Mouse (Mus musculus) brain, embryonic 18.5 days (tissue): Measurements from ENCODE around the gene Gm3625.

ENCODE experiments used
- DNase-seq: peaks from one replicate; pipeline ENCODE4 v3.0.0-alpha.2; 2012; ENCODE audit warnings: low read depth, low spot score

Gm3625 gene

DNA sequence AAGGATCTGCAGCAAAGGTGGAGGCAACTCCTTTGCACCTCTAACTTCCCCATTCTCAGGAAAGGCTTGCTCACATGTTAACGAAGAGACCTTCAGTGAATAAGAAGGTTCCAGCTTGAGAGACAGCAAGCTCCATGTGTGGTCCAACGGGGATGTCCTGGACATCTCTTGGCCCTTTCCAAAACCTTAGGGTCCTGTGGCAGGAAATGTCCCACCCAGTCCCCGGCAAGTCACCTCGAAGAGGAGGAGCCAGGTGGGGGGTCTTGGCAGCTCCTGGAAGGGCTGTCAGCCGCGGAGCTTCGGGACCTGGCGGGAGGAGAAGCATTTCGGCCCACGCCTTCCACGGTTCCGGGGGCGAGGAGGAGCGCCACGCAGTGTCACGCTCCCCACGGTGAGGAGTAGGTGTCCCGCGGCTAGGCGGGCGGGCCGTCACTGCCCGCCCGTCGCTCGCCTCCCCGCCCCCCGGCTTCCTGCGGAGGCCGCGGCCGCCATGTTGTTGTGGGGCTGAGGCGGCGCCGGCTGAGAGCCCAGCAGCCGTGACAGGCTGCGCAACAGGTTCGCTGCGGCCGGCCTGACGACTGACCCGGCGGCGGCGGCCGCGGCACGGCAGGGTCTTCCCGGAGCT is at the start of gene Gm3625, which contains the start of gene Itsn2:
TSS of gene Gm3625 (minus strand) at position 387 of the 625 bp plus-strand sequence.
TSS of gene Itsn2 (plus strand) at position 98 of the 625 bp plus-strand sequence.
- DNase-seq: no peak

GRCm38 (mm10) chr12:4640737-4641136 is 48.0 kb upstream of the Gm3625 start:
- DNase-seq: no peak

GRCm38 (mm10) chr12:4638438-4638837 is 45.7 kb upstream of the Gm3625 start:
- DNase-seq: no peak

DNA sequence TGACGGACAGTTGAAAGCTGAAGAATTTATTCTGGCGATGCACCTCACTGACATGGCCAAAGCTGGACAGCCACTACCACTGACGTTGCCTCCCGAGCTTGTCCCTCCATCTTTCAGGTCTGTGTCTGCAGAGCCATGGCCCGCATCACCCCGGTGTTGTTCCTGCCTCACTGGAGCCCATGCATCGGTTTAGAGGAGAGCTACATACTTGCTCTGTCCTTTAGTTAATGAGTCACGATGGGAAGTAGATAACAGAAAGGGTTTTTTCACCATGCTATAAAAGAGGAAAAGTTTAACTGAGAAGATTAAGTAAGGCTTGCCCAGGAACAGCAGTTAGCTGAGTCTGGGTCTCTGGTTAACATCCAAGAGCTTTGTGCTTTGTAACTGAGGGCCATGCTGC is 40.2 kb upstream of the Gm3625 start:
- no peak for DNase-seq

DNA sequence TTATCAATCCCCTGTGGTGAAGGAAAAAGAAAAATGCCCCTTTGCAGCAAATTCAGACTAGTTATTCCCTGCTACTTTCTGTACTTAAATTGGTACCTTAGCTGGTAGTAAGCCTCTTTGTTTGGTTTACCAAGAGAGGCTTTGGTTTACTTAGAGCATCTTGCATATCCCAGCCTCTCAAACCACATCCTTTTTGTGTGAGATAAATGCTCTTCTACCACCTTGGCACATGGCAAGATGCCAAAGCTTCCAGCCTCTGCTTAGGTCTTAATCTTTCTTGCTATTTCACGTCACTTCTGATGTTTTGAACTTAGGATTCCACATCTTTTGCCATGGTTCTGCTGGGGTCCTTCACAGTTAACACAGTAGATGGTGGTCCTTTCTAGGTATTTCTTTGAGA is 31.5 kb upstream of the Gm3625 start:
- no peak for DNase-seq

- no peak for DNase-seq
Observed at GRCm38 (mm10) chr12:4614722-4615121, 22.0 kb upstream of the Gm3625 start.

DNA sequence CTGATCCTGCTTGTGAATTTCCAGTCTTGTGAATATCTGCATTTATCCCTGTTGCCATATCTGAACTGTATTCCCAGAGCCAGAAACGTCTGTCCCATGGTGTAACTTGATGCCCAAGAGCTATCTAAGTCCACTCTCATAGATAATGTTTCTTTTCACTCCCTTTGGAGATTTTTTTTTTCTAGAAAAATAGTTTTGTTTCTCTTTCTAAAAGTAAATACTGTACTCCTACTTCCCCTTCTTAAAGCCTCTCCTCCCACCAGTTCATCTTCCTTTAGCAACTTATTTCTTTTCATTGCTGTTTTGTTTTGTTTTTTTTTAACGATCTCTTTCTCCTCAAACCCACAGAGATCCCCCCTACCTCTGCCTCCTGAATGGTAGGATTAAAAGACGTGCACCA is 13.9 kb upstream of the Gm3625 start:
- no peak for DNase-seq

GRCm38 (mm10) chr12:4599713-4600112 is 7.0 kb upstream of the Gm3625 start:
- no peak for DNase-seq

DNA sequence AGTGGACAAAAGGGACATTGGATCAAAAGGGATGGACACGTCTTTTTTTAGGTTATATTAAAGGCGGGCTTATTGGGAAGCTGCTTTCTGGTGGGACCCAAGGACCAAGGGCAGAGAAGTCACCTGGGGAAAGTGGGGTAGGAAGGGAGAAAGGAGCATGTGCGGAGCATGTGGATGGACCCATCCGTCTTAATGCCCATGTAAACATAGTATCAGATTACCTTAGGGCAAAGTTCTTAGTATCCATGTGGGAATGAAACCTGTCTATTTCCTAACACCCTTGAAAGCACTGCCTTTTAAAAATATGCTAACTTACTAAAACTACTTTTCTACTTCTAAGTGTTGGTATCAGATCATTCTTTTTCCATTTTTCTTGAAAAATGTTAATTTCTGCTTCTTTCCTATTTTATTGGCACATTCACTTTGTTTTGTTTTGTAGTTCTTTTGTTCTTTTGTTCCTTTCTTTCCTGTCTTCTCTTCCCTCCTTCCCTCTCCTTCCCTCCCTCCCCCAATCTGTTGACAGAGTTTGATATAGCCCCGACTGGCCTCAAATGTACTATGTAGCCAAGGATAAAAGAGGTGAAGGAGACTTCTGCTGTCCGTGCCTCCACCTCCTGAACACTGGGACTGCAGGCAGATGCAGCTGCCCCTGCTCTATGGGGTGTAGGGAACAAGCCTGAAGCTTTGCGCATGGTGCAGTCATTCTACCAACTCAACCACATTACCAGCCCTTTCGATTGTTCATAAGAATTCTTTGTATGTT is 6.1 kb upstream of the Gm3625 start:
- no peak for DNase-seq

- DNase-seq: no peak
Observed at GRCm38 (mm10) chr12:4595055-4595454, 2.3 kb upstream of the Gm3625 start.

GRCm38 (mm10) chr12:4593930-4594391 is 1.2 kb upstream of the Gm3625 start:
- no peak for DNase-seq

DNA sequence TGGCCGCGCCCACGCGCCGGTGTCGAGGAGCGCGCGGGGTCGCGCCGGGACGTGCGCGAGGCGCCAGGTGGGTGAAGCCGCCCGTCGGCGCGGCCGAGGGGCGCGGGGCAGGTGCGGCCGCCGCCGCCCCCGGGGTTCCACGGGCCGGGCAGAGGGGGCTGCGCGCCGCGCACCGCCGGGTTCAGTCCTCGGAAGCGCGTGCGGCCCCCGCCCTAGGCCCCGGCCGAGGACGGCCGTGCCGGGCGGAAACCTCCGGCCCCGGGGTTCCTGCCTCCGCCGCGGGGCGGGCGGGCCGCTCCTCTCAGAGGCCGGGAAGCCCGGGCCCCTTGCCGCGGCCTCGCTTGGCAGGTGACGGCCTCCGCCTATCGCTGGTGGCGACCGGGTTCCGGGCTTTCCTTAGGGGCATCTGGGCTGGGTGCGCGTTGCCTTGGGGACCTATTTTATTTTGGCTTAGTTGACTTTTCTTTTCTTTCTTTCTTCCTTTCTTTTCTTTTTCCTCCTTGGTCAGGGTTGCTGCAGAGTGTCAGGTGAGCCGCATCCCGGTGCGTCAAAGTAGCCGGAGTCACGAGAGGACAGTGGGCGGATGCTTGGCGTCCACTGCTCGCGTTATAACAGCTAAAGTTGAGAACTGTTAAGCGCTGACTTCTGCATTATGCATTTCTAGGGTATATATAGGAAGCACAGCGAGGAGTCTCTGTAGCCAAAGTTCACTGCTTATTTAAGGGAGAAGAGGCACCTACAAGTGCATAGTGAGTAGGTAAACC is 621 bp upstream of the Gm3625 start:
- no peak for DNase-seq

DNA sequence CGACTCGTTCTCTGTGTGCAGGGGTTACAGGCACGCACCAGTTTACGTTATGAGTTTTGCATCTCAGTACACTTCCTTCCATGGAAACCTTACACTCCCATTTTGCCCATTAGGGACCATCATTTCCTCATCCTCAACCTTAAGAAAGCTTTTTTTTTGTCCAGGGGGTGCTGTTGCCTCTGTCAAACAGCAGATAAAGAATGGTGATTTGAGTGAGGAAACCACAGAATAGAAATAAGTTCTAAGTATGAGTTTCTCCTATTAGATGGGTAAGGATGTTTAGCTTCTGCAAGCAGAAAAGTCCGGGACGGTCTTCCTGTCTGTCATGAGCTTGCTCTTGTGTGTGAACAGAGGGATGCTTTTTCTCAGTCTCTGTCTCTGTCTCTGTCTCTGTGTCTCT is 702 bp downstream of the Gm3625 start:
- DNase-seq: no peak

GRCm38 (mm10) chr12:4588603-4589002 is 4.1 kb downstream of the Gm3625 start:
- DNase-seq: no peak

DNA sequence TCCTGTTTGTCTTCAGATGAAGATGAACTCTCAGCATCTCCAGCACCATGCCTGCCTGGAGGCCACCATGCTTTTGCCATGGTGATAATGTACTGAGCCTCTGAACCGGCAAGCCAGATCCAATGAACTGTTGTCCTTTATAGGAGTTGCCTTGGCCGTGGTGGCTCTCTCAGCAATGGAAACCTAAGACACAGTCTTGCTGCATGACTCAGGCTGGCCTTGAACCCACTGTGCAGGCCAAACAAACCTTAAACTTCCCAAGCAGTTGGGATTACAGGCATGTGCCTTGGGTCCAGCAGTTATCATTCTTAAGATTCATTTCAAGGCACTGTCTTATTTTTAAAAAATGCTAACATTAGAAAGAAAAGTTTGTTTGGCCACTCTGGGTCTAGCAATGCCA is 4.9 kb downstream of the Gm3625 start:
- DNase-seq: no peak

GRCm38 (mm10) chr12:4582326-4582725 is 10.4 kb downstream of the Gm3625 start:
- DNase-seq: no peak

GRCm38 (mm10) chr12:4574065-4574464 is 18.7 kb downstream of the Gm3625 start:
- no peak for DNase-seq

DNA sequence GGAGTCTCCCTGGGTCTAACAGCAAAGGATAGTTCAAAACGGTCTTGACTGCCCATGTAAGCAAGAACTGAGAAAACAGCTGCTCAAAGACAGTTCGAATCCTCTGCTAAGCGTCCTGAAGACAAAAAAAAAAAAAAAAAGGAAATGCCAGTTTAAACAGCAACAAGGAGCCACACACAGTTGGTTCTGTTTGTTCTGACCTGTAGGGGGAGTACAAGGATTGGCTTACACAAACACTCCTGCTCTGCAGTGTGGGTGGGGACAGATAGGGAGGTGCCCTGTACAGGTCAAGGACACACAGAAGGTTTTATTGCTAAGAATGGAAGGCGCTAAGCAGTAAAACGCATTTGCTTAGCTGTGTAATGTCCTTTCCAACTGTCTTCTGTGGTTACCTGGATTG is 20.9 kb downstream of the Gm3625 start:
- DNase-seq: no peak

DNA sequence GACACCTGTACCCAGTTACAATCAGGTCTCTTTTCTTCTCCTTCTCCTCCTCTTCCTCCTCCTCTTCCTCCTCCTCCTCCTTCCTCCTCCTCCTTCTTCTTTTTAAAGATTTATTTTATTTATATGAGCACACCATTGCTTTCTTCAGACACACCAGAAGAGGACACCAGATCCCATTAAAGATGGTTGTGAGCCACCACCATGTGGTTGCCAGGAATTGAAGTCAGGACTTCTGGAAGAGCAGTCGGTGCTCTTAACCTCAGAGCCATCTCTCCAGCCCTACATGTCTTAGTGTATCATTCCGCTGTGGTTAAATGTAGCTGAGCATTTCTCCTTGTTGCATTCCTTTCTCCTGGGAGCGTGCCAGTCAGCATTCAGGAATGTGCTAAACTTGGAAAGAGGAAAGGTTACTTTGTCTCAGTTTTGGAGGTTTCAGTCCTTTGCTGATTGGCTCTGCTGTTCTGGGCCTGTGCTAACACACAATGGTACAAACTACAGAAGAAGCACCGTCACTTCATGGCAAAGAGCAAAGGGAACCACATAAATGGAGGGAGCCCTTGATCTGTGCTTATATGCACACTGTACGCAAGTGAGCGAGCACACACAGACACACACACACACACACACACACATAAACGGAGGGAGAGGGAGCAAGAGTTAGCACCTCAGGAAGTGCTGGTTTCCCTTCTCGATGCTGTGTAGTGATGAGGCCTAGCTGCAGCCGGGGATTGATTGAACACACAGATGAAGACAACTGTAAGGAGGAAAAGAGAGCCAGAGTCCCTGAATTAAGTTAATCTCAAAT is 34.0 kb downstream of the Gm3625 start:
- no peak for DNase-seq

GRCm38 (mm10) chr12:4558013-4558412 is 34.7 kb downstream of the Gm3625 start:
- no peak for DNase-seq

DNA sequence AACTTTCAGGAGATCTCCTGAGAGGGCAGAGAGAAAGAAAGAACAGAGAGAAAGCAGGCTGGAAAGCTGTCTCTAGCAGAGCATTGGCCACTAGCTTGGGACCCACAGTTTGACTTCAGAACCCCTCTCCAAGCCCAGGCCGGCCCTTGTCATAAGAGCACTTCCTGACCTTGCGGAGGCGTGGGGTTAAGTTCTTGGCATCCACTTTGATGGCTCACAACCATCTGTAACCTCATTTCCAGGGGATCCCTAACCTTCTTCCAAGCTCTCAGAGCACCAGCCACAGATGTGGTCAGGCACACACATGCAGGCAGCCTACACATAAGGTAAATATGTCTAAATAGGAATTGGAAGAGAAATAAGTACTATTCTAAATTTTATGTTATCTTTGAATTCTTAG is 35.3 kb downstream of the Gm3625 start:
- no peak for DNase-seq

DNA sequence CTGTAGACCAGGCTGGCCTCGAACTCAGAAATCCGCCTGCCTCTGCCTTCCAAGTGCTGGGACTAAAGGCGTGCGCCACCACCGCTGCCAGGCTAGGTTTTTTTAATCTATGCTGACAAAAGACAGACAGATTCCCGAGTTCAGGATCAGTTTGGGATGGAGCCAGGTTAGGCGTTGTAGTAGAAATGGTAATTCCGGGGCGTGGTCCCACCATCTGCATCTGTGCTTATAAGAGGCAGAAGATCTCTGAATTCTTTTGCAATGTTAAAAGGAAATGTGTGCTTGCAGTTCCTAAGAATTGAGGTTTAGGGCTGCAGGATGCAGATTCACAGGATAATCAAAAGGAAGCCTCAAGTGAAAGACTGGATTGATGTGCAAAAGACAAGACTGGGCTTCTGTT is 35.8 kb downstream of the Gm3625 start:
- no peak for DNase-seq
